Mouse (Mus musculus) heart, adult 2 months (tissue): ENCODE measurements around the gene Clec3a. TPM values are rescaled to one million over a fixed set of nuclear protein-coding genes. Genes with fewer than 3 reads are reported as not detected.

Experiments
- DNase-seq, 2 experiments: peaks; one replicate each; pipeline ENCODE4 v3.0.0; 2021
- H3K27ac ChIP-seq: fragments of 200-600 bp; 2 replicates; pipeline ENCODE4 v1.8.1; 2022
- H3K27me3 ChIP-seq: fragments of 200-500 bp; 2 replicates; pipeline ENCODE4 v1.6.1; 2012; ENCODE audit warnings: mild to moderate bottlenecking, low read length, inconsistent platforms, mixed read lengths; ENCODE audit not compliant: control insufficient read depth, insufficient read depth
- H3K36me3 ChIP-seq: fragments of 200-500 bp; 2 replicates; pipeline ENCODE4 v1.6.1; 2012; ENCODE audit warnings: low read length, inconsistent platforms; ENCODE audit not compliant: control insufficient read depth, insufficient read depth
- H3K4me1 ChIP-seq: fragments of 200-500 bp; 2 replicates; pipeline ENCODE4 v1.6.1; 2011; ENCODE audit warnings: low read length; ENCODE audit not compliant: control insufficient read depth, insufficient read depth
- H3K4me3 ChIP-seq: fragments of 200-600 bp; 2 replicates; pipeline ENCODE4 v1.8.1; 2022
- H3K79me2 ChIP-seq: fragments of 200-500 bp; replicated peaks from 2 replicates; pipeline ENCODE4 v1.6.1; 2012; ENCODE audit warnings: mild to moderate bottlenecking, inconsistent platforms, low read length, moderate library complexity, mixed read lengths; ENCODE audit not compliant: control insufficient read depth, insufficient read depth
- H3K9ac ChIP-seq: fragments of 200-500 bp; 2 replicates; pipeline ENCODE4 v1.6.1; 2012; ENCODE audit warnings: low read depth, mild to moderate bottlenecking, control low read depth, inconsistent platforms, low read length, mixed read lengths
- CTCF ChIP-seq: fragments of 200-600 bp; IDR thresholded peaks from 2 replicates; pipeline ENCODE4 v1.8.1; 2022; ENCODE audit warnings: antibody characterized with exemption, mild to moderate bottlenecking, moderate library complexity
- EP300 ChIP-seq: fragments of 200-500 bp; IDR thresholded peaks from 2 replicates; pipeline ENCODE4 v1.6.1; 2011; ENCODE audit warnings: low read depth, low read length, control low read depth; ENCODE audit not compliant: insufficient read depth
- POLR2A ChIP-seq: fragments of 200-500 bp; IDR thresholded peaks from 2 replicates; pipeline ENCODE4 v1.6.1; 2011; ENCODE audit warnings: mild to moderate bottlenecking, low read depth, low read length, control low read depth; ENCODE audit not compliant: insufficient read depth
- WGBS: fragments of 180-500 bp; shearing (Covaris S2); methylation state at CpG from one replicate; pipeline ENCODE4 v1.1.7; 2018; 5-methylcytosine and 5-hydroxymethylcytosine counted together
- intact Hi-C: fragments of 180-260 bp; cut with DNase I; formaldehyde crosslinking; loops from one replicate; pipeline ENCODE4 v1.15.1; 2025
- polyA plus RNA-seq: library from polyadenylated mRNA; depleted of rRNA; stranded (reverse); fragments of >200 nt; gene quantifications from 2 replicates; pipeline ENCODE4 v1.2.3, GENCODE M21; 2012
- total RNA-seq, 2 experiments: library from RNA; stranded (reverse); gene quantifications; 2 replicates each; pipeline ENCODE4 v1.2.3; 2021

The Clec3a gene
- total and polyA plus RNA-seq, 3 experiments, result 0.68 to 1.0 TPM; not detected in 1

GRCm38 (mm10) chr8:114421544-114421943 lies 3.7 kb downstream of the Clec3a start:
- TF ChIP-seq POLR2A, result no peak
- no peak for TF ChIP-seq EP300
- TF ChIP-seq CTCF, result no peak
- Histone ChIP-seq H3K9ac (no peak overlapping the region), H3K79me2 (no peaks in the 10 kb centered on the region), H3K36me3 (no peaks in the 10 kb centered on the region), H3K4me1 (no peaks in the 10 kb centered on the region), H3K27ac (no peak overlapping the region), H3K27me3 (no peaks in the 10 kb centered on the region), H3K4me3 (no peak overlapping the region)
- intact Hi-C loops, result no loop called here
- DNase-seq, result no peak
- 58% methylated on average over 4 of the region's 4 CpGs for WGBS

GRCm38 (mm10) chr8:114438236-114438635 lies 20.4 kb downstream of the Clec3a start:
- H3K9ac ChIP-seq, result no peak overlapping the region
- no peaks in the 10 kb centered on the region for H3K79me2 ChIP-seq
- 8% methylated on average over 6 of the region's 6 CpGs for WGBS
- H3K27ac ChIP-seq, result no peak overlapping the region
- no peak overlapping the region for H3K4me3 ChIP-seq
- no peaks in the 10 kb centered on the region for H3K27me3 ChIP-seq
- DNase-seq, result peak in 1 of 2 experiments; percentile 59
- intact Hi-C loops, result loop anchor here (2.0 to 10.0 kb wide), 3 partner anchors 357 to 803 kb away; partner anchors contain the start of gene Mon1b
- TF ChIP-seq CTCF (peak; percentile 90), EP300 (0 out of 2 replicates have a peak, but pooled peaks have one; percentile 21), POLR2A (no peak)
- no peaks in the 10 kb centered on the region for H3K36me3 ChIP-seq
- no peaks in the 10 kb centered on the region for H3K4me1 ChIP-seq

GRCm38 (mm10) chr8:114439334-114440204 lies 21.7 kb downstream of the Clec3a start, which contains the start of gene Wwox:
Gene Wwox (plus strand): TSS chr8:114439655.
- peak within 1 kb of the TSS; percentile 91 for H3K4me3 ChIP-seq
- DNase-seq, result peak; percentile 99 to 100
- no peaks in the 10 kb centered on the region for H3K79me2 ChIP-seq
- H3K4me1 ChIP-seq, result no peaks in the 10 kb centered on the region
- intact Hi-C loops, result loop anchor here (2.0 to 10.0 kb wide), 3 partner anchors 359 to 805 kb away; partner anchors contain the start of gene Mon1b
- H3K36me3 ChIP-seq, result no peaks in the 10 kb centered on the region
- TF ChIP-seq CTCF, result peak; percentile 84
- TF ChIP-seq POLR2A, result peak; percentile 79
- peak; percentile 76 for TF ChIP-seq EP300
- WGBS, result under 1% methylated on average over 54 of the region's 54 CpGs
- H3K27me3 ChIP-seq, result no peaks in the 10 kb centered on the region
- peak within 1 kb of the TSS; percentile 77 for H3K27ac ChIP-seq
- H3K9ac ChIP-seq, result peak within 1 kb of the TSS; percentile 85

GRCm38 (mm10) chr8:114440205-114440589 lies 22.3 kb downstream of the Clec3a start:
- H3K4me1 ChIP-seq, result no peaks in the 10 kb centered on the region
- intact Hi-C loops, result no loop called here
- H3K36me3 ChIP-seq, result no peaks in the 10 kb centered on the region
- no peaks in the 10 kb centered on the region for H3K79me2 ChIP-seq
- no peak overlapping the region; the same call in 1 of the 2 replicates for H3K9ac ChIP-seq
- 26% methylated on average over 5 of the region's 5 CpGs for WGBS
- H3K4me3 ChIP-seq, result peak overlapping the region; percentile 91
- H3K27ac ChIP-seq, result peak overlapping the region; percentile 77
- no peaks in the 10 kb centered on the region for H3K27me3 ChIP-seq
- no peak for DNase-seq
- TF ChIP-seq EP300, result no peak

- H3K9ac ChIP-seq, result no peak overlapping the region
- TF ChIP-seq EP300, result no peak
- TF ChIP-seq CTCF, result peak; percentile 68
- no peak for TF ChIP-seq POLR2A
- no peak for DNase-seq
- no peaks in the 10 kb centered on the region for H3K36me3 ChIP-seq
- H3K27ac ChIP-seq, result no peak overlapping the region
- intact Hi-C loops, result no loop called here
- H3K79me2 ChIP-seq, result no peaks in the 10 kb centered on the region
- H3K27me3 ChIP-seq, result no peaks in the 10 kb centered on the region
- H3K4me1 ChIP-seq, result no peaks in the 10 kb centered on the region
- WGBS, result 88% methylated on average over 4 of the region's 4 CpGs
- no peak overlapping the region for H3K4me3 ChIP-seq
Observed at GRCm38 (mm10) chr8:114441616-114442015, 23.7 kb downstream of the Clec3a start.

- intact Hi-C loops, result no loop called here
- H3K9ac ChIP-seq, result no peak overlapping the region
- WGBS, result 79% methylated on average over 7 of the region's 7 CpGs
Observed at GRCm38 (mm10) chr8:114446884-114447283, 29.0 kb downstream of the Clec3a start.

More at GRCm38 (mm10) chr8:114446884-114447283, 29.0 kb downstream of the Clec3a start:
- Histone ChIP-seq H3K36me3 (no peaks in the 10 kb centered on the region), H3K4me1 (no peaks in the 10 kb centered on the region), H3K79me2 (no peaks in the 10 kb centered on the region), H3K27ac (no peak overlapping the region), H3K27me3 (no peaks in the 10 kb centered on the region), H3K4me3 (no peak overlapping the region)
- DNase-seq, result no peak
- no peak for TF ChIP-seq EP300
